Mouse (Mus musculus) CH12.LX (cell line): ENCODE data around the gene Pde4b. TPM values are rescaled to one million over a fixed set of nuclear protein-coding genes. Genes with fewer than 3 reads are reported as not detected.
"Not testable (repeated sequence)": the region's sequence is repeated elsewhere in the genome, so short reads cannot be mapped to it uniquely, and the experiment has no call there.

Source experiments
- DNase-seq: peaks from one replicate; pipeline ENCODE4 v3.0.0-alpha.2; 2013; ENCODE audit errors: extremely low read depth
- H3K27ac ChIP-seq: 2 replicates; pipeline ENCODE4 v1.5.1; 2012; ENCODE audit warnings: low read depth, mild to moderate bottlenecking, control low read depth, moderate library complexity; ENCODE audit not compliant: insufficient read depth
- H3K27me3 ChIP-seq: replicated peaks from 2 replicates; pipeline ENCODE3; 2012; ENCODE audit warnings: inconsistent platforms
- H3K36me3 ChIP-seq, 2 experiments: replicated peaks in 1 of 2; 2 replicates each; pipeline versions ENCODE3 to v1.6.1; 2012; ENCODE audit warnings: inconsistent platforms in 1 of 2, low read length in 1 of 2, mild to moderate bottlenecking in 1 of 2, mixed read lengths in 1 of 2, moderate library complexity in 1 of 2; ENCODE audit not compliant: control insufficient read depth in 1 of 2, insufficient read depth in 1 of 2
- H3K4me1 ChIP-seq, 2 experiments: 2 replicates each; pipeline ENCODE4 v1.6.1; 2012; ENCODE audit warnings: inconsistent platforms in 1 of 2, moderate library complexity in 1 of 2; ENCODE audit not compliant: insufficient read depth in 2 of 2, control insufficient read depth in 1 of 2
- H3K4me2 ChIP-seq: 2 replicates; pipeline ENCODE4 v1.6.1; 2012; ENCODE audit warnings: low read depth, mild to moderate bottlenecking, control low read depth; ENCODE audit not compliant: poor library complexity, insufficient read depth, severe bottlenecking
- H3K4me3 ChIP-seq, 3 experiments: fragments of 150-350 bp in 1 of 3; sonication (generic) in 1 of 3; replicated peaks in 1 of 3; 2 replicates each; pipeline versions ENCODE3 to v1.5.1; 2011 to 2012; ENCODE audit warnings: low read depth in 2 of 3, low read length in 2 of 3, mild to moderate bottlenecking in 2 of 3, moderate library complexity in 2 of 3, control low read depth in 1 of 3, improper control_type of control experiment in 1 of 3, inconsistent platforms in 1 of 3, mixed read lengths in 1 of 3; ENCODE audit not compliant: poor library complexity in 1 of 3
- H3K79me2 ChIP-seq: replicated peaks from 2 replicates; pipeline ENCODE4 v1.6.1; 2012; ENCODE audit warnings: mild to moderate bottlenecking, moderate library complexity; ENCODE audit not compliant: control insufficient read depth, poor library complexity, insufficient read depth, severe bottlenecking; ENCODE audit errors: extremely low read depth
- H3K9ac ChIP-seq: 2 replicates; pipeline ENCODE4 v1.6.1; 2012; ENCODE audit warnings: low read depth, mild to moderate bottlenecking, control low read depth, moderate library complexity; ENCODE audit not compliant: insufficient read depth
- H3K9me3 ChIP-seq: replicated peaks from 2 replicates; pipeline ENCODE3; 2012; ENCODE audit warnings: low read length, inconsistent platforms, mixed read lengths
- E2F4 ChIP-seq: IDR thresholded peaks from 2 replicates; pipeline ENCODE4 v1.6.1; 2011; ENCODE audit warnings: low read depth, low read length, improper control_type of control experiment; ENCODE audit not compliant: insufficient replicate concordance
- EP300 ChIP-seq: IDR thresholded peaks from 2 replicates; pipeline ENCODE4 v1.6.1; 2011; ENCODE audit warnings: low read length, improper control_type of control experiment
- ETS1 ChIP-seq: conservative IDR thresholded peaks from 2 replicates; pipeline ENCODE4 v1.6.1; 2012; ENCODE audit warnings: low read depth, mild to moderate bottlenecking, inconsistent platforms, low read length, improper control_type of control experiment, moderate library complexity
- GABPA ChIP-seq: IDR thresholded peaks from 2 replicates; pipeline ENCODE4 v1.6.1; 2012; ENCODE audit warnings: low read depth, low read length, improper control_type of control experiment, inconsistent platforms; ENCODE audit not compliant: insufficient replicate concordance
- IRF4 ChIP-seq: IDR thresholded peaks from 2 replicates; pipeline ENCODE4 v1.6.1; 2014; ENCODE audit warnings: low read depth, mild to moderate bottlenecking, inconsistent platforms, low read length, improper control_type of control experiment
- JUND ChIP-seq: conservative IDR thresholded peaks from 2 replicates; pipeline ENCODE4 v1.6.1; 2011; ENCODE audit warnings: low read depth, low read length, improper control_type of control experiment
- RAD21 ChIP-seq: IDR thresholded peaks from 2 replicates; pipeline ENCODE4 v1.6.1; 2011; ENCODE audit warnings: low read depth, mild to moderate bottlenecking, low read length, improper control_type of control experiment, moderate library complexity
- TBP ChIP-seq: conservative IDR thresholded peaks from 2 replicates; pipeline ENCODE4 v1.6.1; 2011; ENCODE audit warnings: low read depth, low read length, improper control_type of control experiment
- TCF12 ChIP-seq: IDR thresholded peaks from 2 replicates; pipeline ENCODE4 v1.6.1; 2014; ENCODE audit warnings: low read depth, mild to moderate bottlenecking, inconsistent platforms, low read length, improper control_type of control experiment
- USF2 ChIP-seq: conservative IDR thresholded peaks from 2 replicates; pipeline ENCODE4 v1.6.1; 2011; ENCODE audit warnings: low read depth, low read length, improper control_type of control experiment
- dilution Hi-C: fragments of 300-500 bp; cut with MboI; formaldehyde crosslinking; loops from 2 replicates; pipeline ENCODE4 v1.14.3; 2020; ENCODE audit warnings: low sequenced_read_pairs; ENCODE audit not compliant: extremely low pct_unique_long_range_greater_than_20kb, extremely low pct_ligation_motif_present
- in situ Hi-C: fragments of 300-500 bp; cut with MboI; formaldehyde crosslinking; loops from 3 replicates; pipeline ENCODE4 v1.14.3; 2019; ENCODE audit warnings: low sequenced_read_pairs, low pct_ligation_motif_present, low pct_unique_long_range_greater_than_20kb, mixed read lengths
- polyA plus RNA-seq: library from polyadenylated mRNA; unstranded; fragments of >175 nt; gene quantifications from 2 replicates; pipeline ENCODE4 v1.2.1, GENCODE M21; 2012; ENCODE audit warnings: low read depth; ENCODE audit not compliant: insufficient read length
- total RNA-seq, 2 experiments: library from RNA; depleted of rRNA; stranded (reverse); fragments of 300-350 nt in 1 of 2; fragments of >200 nt in 1 of 2; gene quantifications; 2 replicates each; pipeline ENCODE4 v1.2.3; 2012 to 2014

Pde4b gene
- total and polyA plus RNA-seq, 3 experiments, result 9.6 to 24.2 (median 21.8) TPM

GRCm38 (mm10) chr4:102045183-102046140 lies 41.9 kb upstream of the Pde4b start:
- dilution Hi-C loops (no loop called here), in situ Hi-C loops (no loop called here)
- Histone ChIP-seq H3K27me3 (no peaks in the 10 kb centered on the region), H3K4me1 (no peaks in the 10 kb centered on the region), H3K79me2 (no peaks in the 10 kb centered on the region), H3K27ac (no peak overlapping the region), H3K36me3 (no peaks in the 10 kb centered on the region), H3K9ac (no peak overlapping the region), H3K4me3 (no peak overlapping the region), H3K4me2 (no peak overlapping the region), H3K9me3 (no peaks in the 10 kb centered on the region)
- DNase-seq, result no peak
- no peak for TF ChIP-seq EP300

- H3K4me2 ChIP-seq, H3K79me2 ChIP-seq, H3K4me1 ChIP-seq, in situ Hi-C loops, H3K27me3 ChIP-seq, H3K27ac ChIP-seq, dilution Hi-C loops, H3K4me3 ChIP-seq, H3K36me3 ChIP-seq, DNase-seq, H3K9ac ChIP-seq, H3K9me3 ChIP-seq: not testable (repeated sequence)
Observed at GRCm38 (mm10) chr4:102049368-102049767, 38.0 kb upstream of the Pde4b start.

GRCm38 (mm10) chr4:102061322-102061721 lies 26.0 kb upstream of the Pde4b start:
- H3K4me2 ChIP-seq, result no peak overlapping the region
- in situ Hi-C loops, result no loop called here
- no peaks in the 10 kb centered on the region for H3K36me3 ChIP-seq
- dilution Hi-C loops, result no loop called here
- no peak overlapping the region for H3K4me3 ChIP-seq
- no peak overlapping the region for H3K9ac ChIP-seq
- H3K27me3 ChIP-seq, result no peaks in the 10 kb centered on the region
- no peaks in the 10 kb centered on the region for H3K9me3 ChIP-seq
- no peak for DNase-seq
- TF ChIP-seq TBP, result no peak
- no peak for TF ChIP-seq JUND
- TF ChIP-seq USF2, result no peak
- no peak for TF ChIP-seq GABPA
- TF ChIP-seq E2F4, result no peak
- no peak for TF ChIP-seq IRF4
- TF ChIP-seq ETS1, result no peak
- no peak for TF ChIP-seq RAD21
- TF ChIP-seq TCF12, result no peak
- H3K4me1 ChIP-seq, result peaks cover 0 to 3% of the 10 kb centered on the region in 2 experiments; a peak in 1 of 4 replicates
- no peaks in the 10 kb centered on the region for H3K79me2 ChIP-seq
- no peak overlapping the region for H3K27ac ChIP-seq
